Mouse (Mus musculus): Measurements from ENCODE around the gene Morc3. TPM values are rescaled to one million over a fixed set of nuclear protein-coding genes. Genes with fewer than 3 reads are reported as not detected.
A peak's percentile ranks its signal among the peaks of the same experiment; 100 is the strongest.

Morc3 gene
- 6.1 and 8.8 TPM in 2 replicates for polyA plus RNA-seq (2012; rRNA removed)

- WGBS = 11% methylated on average over 55 of the region's 55 CpGs
- peak; percentile 99 for DNase-seq (ENCODE audit: low read depth, low spot score)
Measured at GRCm38 (mm10) chr16:93831627-93832395, at the start of gene Morc3. TSS of gene Morc3 (plus strand) at chr16:93832121.

- 85% methylated on average over 7 of the region's 7 CpGs for WGBS
- no peak for DNase-seq (ENCODE audit: low read depth, low spot score)
Measured at GRCm38 (mm10) chr16:93784175-93784574, 47.7 kb upstream of the Morc3 start.

- 13% methylated on average over 9 of the region's 9 CpGs for WGBS
- DNase-seq (ENCODE audit: low read depth, low spot score) = peak; percentile 16
Measured at GRCm38 (mm10) chr16:93785805-93786204, 46.1 kb upstream of the Morc3 start.

GRCm38 (mm10) chr16:93788388-93788787 is 43.5 kb upstream of the Morc3 start:
- no peak for DNase-seq (ENCODE audit: low read depth, low spot score)
- 79% methylated on average over 4 of the region's 4 CpGs for WGBS

- no peak for DNase-seq (ENCODE audit: low read depth, low spot score)
- 92% methylated on average over 8 of the region's 8 CpGs for WGBS
Measured at GRCm38 (mm10) chr16:93788881-93789280, 43.0 kb upstream of the Morc3 start.

- DNase-seq (ENCODE audit: low read depth, low spot score) = no peak
- WGBS = 83% methylated on average over 5 of the region's 5 CpGs
Measured at GRCm38 (mm10) chr16:93789971-93790755, 41.8 kb upstream of the Morc3 start.

GRCm38 (mm10) chr16:93792981-93793630 is 38.8 kb upstream of the Morc3 start:
- DNase-seq (ENCODE audit: low read depth, low spot score) = no peak
- WGBS = 76% methylated on average over 15 of the region's 15 CpGs

- 82% methylated on average over 5 of the region's 5 CpGs for WGBS
- no peak for DNase-seq (ENCODE audit: low read depth, low spot score)
Measured at GRCm38 (mm10) chr16:93794845-93795244, 37.1 kb upstream of the Morc3 start.

- WGBS = 99% methylated on average over 5 of the region's 5 CpGs
Measured at GRCm38 (mm10) chr16:93795391-93795790, 36.5 kb upstream of the Morc3 start.

GRCm38 (mm10) chr16:93797021-93797840 is 34.7 kb upstream of the Morc3 start:
- no peak for DNase-seq (ENCODE audit: low read depth, low spot score)
- WGBS = 64% methylated on average over 12 of the region's 12 CpGs

More at GRCm38 (mm10) chr16:93795391-93795790, 36.5 kb upstream of the Morc3 start:
- DNase-seq (ENCODE audit: low read depth, low spot score) = no peak

- WGBS = 61% methylated on average over 11 of the region's 11 CpGs
- no peak for DNase-seq (ENCODE audit: low read depth, low spot score)
Measured at GRCm38 (mm10) chr16:93797841-93798492, 34.0 kb upstream of the Morc3 start.

GRCm38 (mm10) chr16:93798623-93799022 is 33.3 kb upstream of the Morc3 start:
- WGBS = 68% methylated on average over 5 of the region's 5 CpGs
- DNase-seq (ENCODE audit: low read depth, low spot score) = no peak

- DNase-seq (ENCODE audit: low read depth, low spot score) = no peak
- WGBS = 85% methylated on average over 3 of the region's 3 CpGs
Measured at GRCm38 (mm10) chr16:93799071-93799470, 32.9 kb upstream of the Morc3 start.

GRCm38 (mm10) chr16:93799936-93800335 is 32.0 kb upstream of the Morc3 start:
- WGBS = 96% methylated on average over 16 of the region's 16 CpGs
- DNase-seq (ENCODE audit: low read depth, low spot score) = no peak

- no peak for DNase-seq (ENCODE audit: low read depth, low spot score)
- WGBS = 92% methylated on average over 6 of the region's 6 CpGs
Measured at GRCm38 (mm10) chr16:93807167-93807566, 24.8 kb upstream of the Morc3 start.

- 43% methylated on average over 8 of the region's 8 CpGs for WGBS
- DNase-seq (ENCODE audit: low read depth, low spot score) = no peak
Measured at GRCm38 (mm10) chr16:93807961-93808554, 23.9 kb upstream of the Morc3 start.

GRCm38 (mm10) chr16:93815856-93816736 is 15.8 kb upstream of the Morc3 start:
- WGBS = 23% methylated on average over 20 of the region's 20 CpGs

GRCm38 (mm10) chr16:93816861-93817260 is 15.1 kb upstream of the Morc3 start:
- no peak for DNase-seq (ENCODE audit: low read depth, low spot score)
- 20% methylated on average over 7 of the region's 7 CpGs for WGBS

More at GRCm38 (mm10) chr16:93815856-93816736, 15.8 kb upstream of the Morc3 start:
- DNase-seq (ENCODE audit: low read depth, low spot score) = peak; percentile 98

Data from large intestine, adult 2 months (tissue).